Mouse (Mus musculus) embryonic stem cell, embryonic (primary cell): ENCODE measurements around the gene Gm44502.

ENCODE experiments used
- CTCF ChIA-PET, 4 experiments: fragments of 300-600 bp in 2 of 4; fragments of 350-600 bp in 2 of 4; sonication (Branson Sonifier 250); formaldehyde crosslinking; loops; one replicate each; lab custom pipeline; 2022; ENCODE audit warnings: inconsistent platforms in 2 of 4; lab: Charles Lee
- POLR2A ChIA-PET, 4 experiments: fragments of 300-600 bp in 2 of 4; fragments of 350-600 bp in 2 of 4; sonication (Branson Sonifier 250); formaldehyde crosslinking; loops; one replicate each; lab custom pipeline; 2022; ENCODE audit warnings: antibody characterized with exemption in 4 of 4, inconsistent platforms in 1 of 4; lab: Charles Lee

The Gm44502 gene

DNA sequence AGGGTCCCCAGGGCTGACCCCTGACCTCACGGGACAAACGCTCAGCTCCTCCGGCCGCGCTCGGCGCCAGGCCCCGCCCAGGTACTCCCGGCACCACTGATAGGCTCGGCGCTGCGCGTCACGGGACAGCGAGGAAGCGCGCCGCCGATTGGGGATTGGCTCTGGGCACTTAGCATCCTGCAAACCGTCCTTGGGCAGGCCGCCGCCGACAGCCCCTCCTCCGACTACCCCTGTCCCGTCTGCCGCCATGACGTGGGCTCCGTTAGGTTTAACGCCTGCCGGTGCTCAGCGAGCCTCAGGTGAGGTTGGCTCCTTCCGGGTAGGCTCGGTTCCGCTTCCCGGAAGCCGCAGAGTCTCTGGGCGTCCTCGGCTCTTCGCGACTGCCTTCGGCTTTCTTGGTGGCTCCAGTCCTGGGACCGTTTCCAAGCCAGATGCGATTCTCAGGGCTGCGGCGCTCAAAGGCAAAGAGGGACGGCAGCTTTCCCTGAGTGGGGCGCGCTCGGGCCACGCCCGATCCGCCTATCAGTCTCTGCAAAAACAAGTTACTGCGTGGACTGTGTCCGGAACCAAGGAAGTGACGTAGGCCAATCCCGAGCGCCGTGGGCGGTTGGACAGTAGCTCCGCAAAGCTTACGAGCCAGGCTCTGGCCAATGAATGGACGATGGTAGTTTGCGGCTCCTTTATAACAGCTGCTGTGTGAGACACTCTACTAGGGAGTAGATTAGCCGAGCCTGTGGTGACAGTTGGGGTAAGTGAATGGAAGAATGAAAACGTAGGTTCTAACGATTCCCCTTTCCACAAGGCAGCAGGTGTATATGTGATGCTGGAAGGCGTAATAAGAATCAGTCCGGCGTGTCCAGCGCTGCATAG, at the start of gene Gm44502, which contains the start of the genes C730034F03Rik and Chkb:
Gene Gm44502 (minus strand): TSS at position 345 of the 870 bp plus-strand sequence.
Gene C730034F03Rik (plus strand): TSS at position 238 of the 870 bp plus-strand sequence.
Gene Chkb (minus strand): TSS at position 557 of the 870 bp plus-strand sequence.
- ChIA-PET POLR2A (interaction anchor here in 3 of 4 experiments (0.5 to 3.6 kb wide), 65 partner anchors 10 to 804 kb away, joined by 3 to 50 read pairs (median 4); partner anchors contain the start of genes Lmf2 (in 3 of the 3), Ncaph2 (in 3 of the 3), Adm2 (in 2 of the 3) and Arsa (in 2 of the 3)), CTCF (interaction anchor here (0.6 to 2.5 kb wide), 17 partner anchors 10 to 593 kb away, joined by 3 to 18 read pairs (median 3); partner anchors contain the start of genes Sco2 (in 3 of the 4), Arsa (in 1 of the 4), Mapk8ip2 (in 1 of the 4) and Odf3b (in 1 of the 4))

- CTCF ChIA-PET: interaction anchor here in 1 of 4 experiments (1.2 kb wide), 1 partner anchor 25 kb away, joined by 3 read pairs; no protein-coding TSS in a partner anchor
These were observed 49.1 kb upstream of the Gm44502 start for GRCm38 (mm10) chr15:89478622-89479021.

DNA sequence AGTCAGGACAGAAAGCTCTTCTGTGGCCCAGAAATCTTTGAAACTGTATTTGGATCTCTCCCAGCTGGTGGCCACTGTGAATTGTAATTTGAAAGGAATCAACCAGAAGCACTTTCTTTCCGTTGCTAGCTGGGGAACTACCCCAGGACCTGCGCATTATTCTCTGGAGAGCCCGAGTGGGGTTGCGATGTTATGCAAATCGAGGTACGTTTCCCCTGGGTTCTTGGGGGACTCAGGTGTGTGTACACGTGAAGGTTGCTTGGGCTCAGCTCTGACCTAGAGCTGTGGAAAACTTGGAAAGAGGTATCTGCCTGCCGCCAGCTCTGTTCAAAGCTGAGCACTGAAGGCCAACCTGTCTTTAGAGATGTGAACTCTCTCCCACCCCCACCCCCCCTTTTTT, 48.3 kb upstream of the Gm44502 start:
- POLR2A ChIA-PET: interaction anchor here in 3 of 4 experiments (0.6 to 2.9 kb wide), 21 partner anchors 9 to 727 kb away, joined by 3 to 12 read pairs (median 3); partner anchors contain the start of genes Chkb (in 2 of the 3), Cpt1b (in 2 of the 3), Gm44502 (in 2 of the 3) and C730034F03Rik (in 1 of the 3)
- CTCF ChIA-PET: interaction anchor here in 3 of 4 experiments (0.5 to 1.2 kb wide), 6 partner anchors 25 to 610 kb away, joined by 3 to 9 read pairs (median 4); partner anchors contain the start of genes C730034F03Rik (in 1 of the 3), Chkb (in 1 of the 3), Gm44502 (in 1 of the 3) and Sco2 (in 1 of the 3)

More at GRCm38 (mm10) chr15:89478622-89479021, 49.1 kb upstream of the Gm44502 start:
- POLR2A ChIA-PET: interaction anchor here in 1 of 4 experiments (1.2 to 2.9 kb wide), 2 partner anchors 10 to 50 kb away, joined by 3 to 12 read pairs; no protein-coding TSS in a partner anchor

DNA sequence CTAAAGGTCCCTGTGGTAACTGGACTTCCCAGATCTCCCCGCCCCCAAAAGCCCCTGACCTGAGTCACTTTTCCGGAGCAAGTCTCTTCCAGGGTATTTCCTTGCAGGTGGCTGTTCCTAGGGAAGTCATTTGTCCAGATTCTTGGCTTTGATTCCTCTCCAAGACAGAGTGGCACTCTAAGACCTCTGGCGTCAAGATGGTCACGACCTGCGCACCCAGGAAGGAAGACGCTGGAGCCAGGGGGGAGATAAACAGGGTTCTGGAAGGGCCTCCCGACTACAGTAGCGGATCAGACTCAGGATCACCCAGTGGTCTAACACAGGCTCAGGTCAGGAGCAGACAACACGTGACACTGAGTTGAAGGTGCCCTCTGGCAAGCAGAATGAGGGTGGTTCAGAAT, 47.6 kb upstream of the Gm44502 start, which contains the start of gene Arsa:
Gene Arsa (minus strand): TSS at position 335 of the 401 bp plus-strand sequence.
- ChIA-PET POLR2A (interaction anchor here (0.6 to 2.9 kb wide), 25 partner anchors 9 to 726 kb away, joined by 3 to 12 read pairs (median 4); partner anchors contain the start of genes Chkb (in 2 of the 4), Cpt1b (in 2 of the 4), Gm44502 (in 2 of the 4) and C730034F03Rik (in 1 of the 4)), CTCF (interaction anchor here in 3 of 4 experiments (0.6 to 1.2 kb wide), 5 partner anchors 24 to 609 kb away, joined by 3 to 9 read pairs (median 3); partner anchors contain the start of genes C730034F03Rik (in 1 of the 3), Chkb (in 1 of the 3), Gm44502 (in 1 of the 3) and Sco2 (in 1 of the 3))

DNA sequence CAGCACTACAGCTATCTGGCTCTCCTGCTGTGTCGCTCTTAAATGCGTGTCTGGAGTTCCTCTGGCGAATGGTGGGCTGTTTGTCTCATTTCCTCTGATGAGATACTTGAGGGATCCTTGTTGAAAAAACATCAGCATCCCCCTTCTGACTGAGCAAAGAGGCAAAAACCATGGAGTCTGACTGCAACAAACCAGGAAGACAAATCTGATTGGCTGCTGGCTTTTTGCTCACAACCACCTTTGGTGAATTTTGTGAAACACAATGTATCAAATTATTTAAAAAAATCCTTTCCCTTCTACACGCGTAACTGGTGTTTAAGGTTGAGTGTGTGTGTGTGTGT, 46.9 kb upstream of the Gm44502 start:
- CTCF ChIA-PET: interaction anchor here in 3 of 4 experiments (0.6 to 1.1 kb wide), 9 partner anchors 9 to 161 kb away, joined by 3 to 7 read pairs (median 3); partner anchors contain the start of genes C730034F03Rik (in 1 of the 3), Chkb (in 1 of the 3), Gm44502 (in 1 of the 3) and Sbf1 (in 1 of the 3)
- POLR2A ChIA-PET: interaction anchor here (0.6 to 2.9 kb wide), 34 partner anchors 9 to 768 kb away, joined by 3 to 12 read pairs (median 4); partner anchors contain the start of genes C730034F03Rik (in 3 of the 4), Chkb (in 3 of the 4), Gm44502 (in 3 of the 4) and Cpt1b (in 2 of the 4)

- POLR2A ChIA-PET: interaction anchor here in 3 of 4 experiments (0.6 to 2.9 kb wide), 34 partner anchors 9 to 767 kb away, joined by 3 to 12 read pairs (median 4); partner anchors contain the start of genes C730034F03Rik (in 3 of the 3), Chkb (in 3 of the 3), Gm44502 (in 3 of the 3) and Cpt1b (in 2 of the 3)
- CTCF ChIA-PET: interaction anchor here in 3 of 4 experiments (0.6 to 1.1 kb wide), 10 partner anchors 9 to 161 kb away, joined by 3 to 7 read pairs (median 3); partner anchors contain the start of genes C730034F03Rik (in 1 of the 3), Chkb (in 1 of the 3), Gm44502 (in 1 of the 3) and Sbf1 (in 1 of the 3)
These were observed 46.3 kb upstream of the Gm44502 start for GRCm38 (mm10) chr15:89475611-89476474.

- ChIA-PET POLR2A (interaction anchor here in 1 of 4 experiments (1.4 to 1.9 kb wide), 4 partner anchors 22 to 160 kb away, joined by 3 to 10 read pairs (median 6); partner anchors contain the start of genes Odf3b, Sbf1 and Sco2), CTCF (interaction anchor here in 1 of 4 experiments (0.9 kb wide), 1 partner anchor 15 kb away, joined by 3 read pairs; no protein-coding TSS in a partner anchor)
These were observed 45.8 kb upstream of the Gm44502 start for GRCm38 (mm10) chr15:89475293-89475600.

- POLR2A ChIA-PET: no interaction called here
- CTCF ChIA-PET: no interaction called here
These were observed 45.2 kb upstream of the Gm44502 start for GRCm38 (mm10) chr15:89474596-89475292.

- ChIA-PET POLR2A (interaction anchor here in 1 of 4 experiments (0.8 kb wide), 1 partner anchor 19 kb away, joined by 3 read pairs; no protein-coding TSS in a partner anchor), CTCF (no interaction called here)
These were observed 44.4 kb upstream of the Gm44502 start for GRCm38 (mm10) chr15:89473921-89474320.

DNA sequence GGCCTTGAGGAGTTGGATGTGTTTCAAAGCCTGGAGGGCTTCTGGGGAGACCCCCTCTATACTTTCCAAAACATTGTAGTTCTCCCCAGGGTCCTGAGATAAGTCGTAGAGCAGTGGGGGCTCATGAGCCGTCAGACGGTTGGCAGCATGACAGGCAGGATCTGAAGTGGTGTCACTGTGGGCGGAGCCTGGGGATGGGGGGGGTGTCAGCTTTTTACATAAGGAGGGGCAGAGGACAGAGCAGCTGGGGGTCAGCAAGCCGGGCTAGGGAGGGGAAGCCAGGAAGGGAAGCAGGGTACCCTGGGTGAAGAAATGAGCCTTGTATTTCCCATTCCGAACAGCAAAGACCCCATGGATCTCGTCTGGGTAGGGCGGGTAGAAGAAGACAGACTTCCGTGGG, 43.9 kb upstream of the Gm44502 start:
- POLR2A ChIA-PET: interaction anchor here in 1 of 4 experiments (0.8 kb wide), 1 partner anchor 19 kb away, joined by 3 read pairs; no protein-coding TSS in a partner anchor
- CTCF ChIA-PET: no interaction called here

GRCm38 (mm10) chr15:89471476-89471875, 42.0 kb upstream of the Gm44502 start:
- ChIA-PET POLR2A (interaction anchor here in 1 of 4 experiments (1.6 kb wide), 1 partner anchor 97 kb away, joined by 3 read pairs; the partner anchor contains the start of gene Sco2), CTCF (no interaction called here)

- POLR2A ChIA-PET: no interaction called here
These were observed 39.1 kb upstream of the Gm44502 start for GRCm38 (mm10) chr15:89468577-89468976.

DNA sequence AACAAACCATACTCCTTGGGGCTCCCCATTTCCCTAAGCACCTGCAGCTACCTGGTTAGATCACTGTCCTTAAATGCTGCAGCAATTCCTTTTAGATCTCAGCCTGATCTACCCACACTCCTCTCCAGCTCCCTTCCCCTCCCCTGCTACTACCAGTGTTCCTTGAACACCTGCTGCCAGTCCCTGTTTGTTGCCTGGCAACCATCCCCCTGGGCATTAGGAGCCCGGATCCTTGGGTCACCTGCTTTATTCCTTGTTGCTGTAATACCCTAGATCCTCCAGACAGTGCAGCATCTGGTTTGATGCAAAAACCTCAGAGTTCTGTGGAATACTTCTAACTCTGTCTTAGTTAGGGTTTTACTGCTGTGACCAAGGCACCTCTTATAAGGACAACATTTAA, 35.6 kb upstream of the Gm44502 start:
- ChIA-PET CTCF (interaction anchor here in 3 of 4 experiments (0.6 to 1.1 kb wide), 4 partner anchors 12 to 307 kb away, joined by 3 to 6 read pairs (median 3); no protein-coding TSS in a partner anchor), POLR2A (interaction anchor here in 2 of 4 experiments (1.0 to 1.6 kb wide), 7 partner anchors 11 to 93 kb away, joined by 3 to 6 read pairs (median 3); partner anchors contain the start of gene Sco2 (in 1 of the 2))

More at GRCm38 (mm10) chr15:89468577-89468976, 39.1 kb upstream of the Gm44502 start:
- CTCF ChIA-PET: no interaction called here

GRCm38 (mm10) chr15:89463334-89464235, 34.1 kb upstream of the Gm44502 start:
- POLR2A ChIA-PET: interaction anchor here in 2 of 4 experiments (0.6 to 0.7 kb wide), 3 partner anchors 10 to 290 kb away, joined by 3 to 6 read pairs (median 3); partner anchors contain the start of gene Mapk8ip2 (in 1 of the 2)
- CTCF ChIA-PET: interaction anchor here in 1 of 4 experiments (0.6 kb wide), 1 partner anchor 21 kb away, joined by 5 read pairs; no protein-coding TSS in a partner anchor
